Mouse (Mus musculus) megakaryocyte-erythroid progenitor cell, adult 5-6 weeks (primary cell): ENCODE data around the gene Gm20517. TPM values are rescaled to one million over a fixed set of nuclear protein-coding genes. Genes with fewer than 3 reads are reported as not detected.
"Not testable (repeated sequence)": the region's sequence is repeated elsewhere in the genome, so short reads cannot be mapped to it uniquely, and the experiment has no call there.

Source experiments
- ATAC-seq: replicated peaks from 2 replicates; pipeline ENCODE4 v1.8.0; 2016; ENCODE audit warnings: mild to moderate bottlenecking, inconsistent platforms; ENCODE audit not compliant: severe bottlenecking, poor library complexity, low FRiP score, low TSS enrichment
- total RNA-seq, 2 experiments: library from RNA; stranded (forward) in 1 of 2; stranded (reverse) in 1 of 2; fragments of 200-1000, 215-1000 nt in 1 of 2; fragments of >200 nt in 1 of 2; fragmentation: Nextera tagmentation in 1 of 2; gene quantifications; 2 replicates each; pipeline ENCODE4 v1.2.3; 2014 to 2017

The Gm20517 gene
- total RNA-seq, 2 experiments from 2014 or later, result 2.2 to 7.8 TPM

- peak; percentile 36 for ATAC-seq
These were observed 15.9 kb upstream of the Gm20517 start for GRCm38 (mm10) chr17:47595248-47596161.

- ATAC-seq, result no peak
These were observed 15.1 kb upstream of the Gm20517 start for GRCm38 (mm10) chr17:47596162-47596838.

- ATAC-seq, result no peak
These were observed 14.6 kb upstream of the Gm20517 start for GRCm38 (mm10) chr17:47596839-47597164.

GRCm38 (mm10) chr17:47597261-47597660 is 14.1 kb upstream of the Gm20517 start:
- ATAC-seq, result no peak

GRCm38 (mm10) chr17:47597838-47598579 is 13.4 kb upstream of the Gm20517 start:
- ATAC-seq, result peak; percentile 72

GRCm38 (mm10) chr17:47598580-47599304 is 12.6 kb upstream of the Gm20517 start:
- not testable (repeated sequence) for ATAC-seq

- no peak for ATAC-seq
These were observed 11.7 kb upstream of the Gm20517 start for GRCm38 (mm10) chr17:47599511-47600297.

- ATAC-seq, result no peak
These were observed 10.6 kb upstream of the Gm20517 start for GRCm38 (mm10) chr17:47600601-47601388.

- ATAC-seq, result no peak
These were observed 10.0 kb upstream of the Gm20517 start for GRCm38 (mm10) chr17:47601389-47601755.

- no peak for ATAC-seq
These were observed 9.1 kb upstream of the Gm20517 start for GRCm38 (mm10) chr17:47602289-47602688.

GRCm38 (mm10) chr17:47606220-47606619 is 5.2 kb upstream of the Gm20517 start:
- ATAC-seq, result no peak

- no peak for ATAC-seq
These were observed 2.2 kb upstream of the Gm20517 start for GRCm38 (mm10) chr17:47609182-47609581.

GRCm38 (mm10) chr17:47611661-47611982 is 233 bp downstream of the Gm20517 start:
- no peak for ATAC-seq

- no peak for ATAC-seq
These were observed 2.6 kb downstream of the Gm20517 start for GRCm38 (mm10) chr17:47614018-47614417.

- ATAC-seq, result no peak
These were observed 4.7 kb downstream of the Gm20517 start for GRCm38 (mm10) chr17:47616119-47616518.

- ATAC-seq, result no peak
These were observed 5.3 kb downstream of the Gm20517 start for GRCm38 (mm10) chr17:47616652-47617051.

- ATAC-seq, result peak; percentile 97
These were observed 6.4 kb downstream of the Gm20517 start for GRCm38 (mm10) chr17:47617605-47618307.
